Mouse (Mus musculus) retina, embryonic 14.5 days (tissue): ENCODE measurements around the gene Lgals2.
A peak's percentile ranks its signal among the peaks of the same experiment; 100 is the strongest.

ENCODE experiments used
- DNase-seq: peaks from one replicate; pipeline ENCODE4 v3.0.0-alpha.2; 2015; ENCODE audit warnings: low spot score

The Lgals2 gene

DNA sequence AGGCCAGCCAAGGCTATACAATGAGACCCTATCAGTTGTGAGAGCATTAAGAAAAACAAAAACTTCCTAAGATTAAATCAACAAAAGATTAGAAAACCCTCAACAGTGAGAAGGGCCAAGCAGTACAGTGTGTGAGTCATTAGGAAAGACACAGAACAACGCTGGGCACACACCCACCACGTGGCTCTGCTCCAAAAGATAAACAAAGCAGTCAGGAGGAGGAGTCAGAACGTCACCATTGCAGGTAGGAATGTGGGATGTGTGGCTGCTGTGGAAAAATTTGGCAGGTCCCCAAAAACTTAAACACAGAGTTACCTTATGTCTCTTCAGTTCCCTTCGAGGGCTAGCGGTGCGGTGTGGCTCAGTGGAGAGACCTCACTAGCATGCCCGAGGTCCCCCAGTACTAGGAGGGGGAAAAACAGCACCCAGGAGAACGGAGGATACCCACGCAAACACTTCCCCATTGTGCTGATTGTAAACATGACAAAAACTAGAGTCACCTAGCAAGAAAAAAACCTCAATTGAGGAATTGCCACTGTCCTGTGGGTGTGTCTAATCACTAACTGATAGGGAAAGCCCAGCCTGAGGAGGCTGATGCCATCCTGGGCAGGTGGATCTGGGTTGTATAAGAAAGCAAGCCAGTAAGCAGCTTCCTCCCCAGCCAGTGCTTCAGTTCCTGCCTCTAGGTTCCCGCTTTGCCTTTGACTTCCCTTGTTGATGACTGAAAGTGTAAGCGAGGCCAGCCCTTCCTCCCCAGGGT lies 39.8 kb downstream of the Lgals2 start:
- no peak for DNase-seq

DNA sequence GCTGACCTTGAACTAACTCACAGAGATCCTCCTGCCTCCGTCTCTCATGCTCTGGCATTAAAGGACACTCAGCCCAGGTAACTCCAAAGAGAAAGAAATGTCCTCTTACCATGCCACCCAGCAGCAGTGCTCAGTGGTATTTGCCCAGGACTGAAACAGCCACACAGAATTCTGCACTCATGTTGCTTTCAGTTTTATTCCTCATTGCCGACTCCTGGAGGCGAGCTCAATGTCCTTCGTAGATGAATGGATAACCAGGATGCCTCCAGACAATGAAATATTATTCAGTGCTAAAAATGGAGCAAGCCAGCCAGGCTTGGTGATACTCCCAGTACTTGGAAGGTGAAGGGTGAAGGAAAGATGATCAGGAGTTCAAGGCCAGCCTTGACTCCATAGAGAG lies 41.7 kb downstream of the Lgals2 start:
- DNase-seq, result no peak

DNA sequence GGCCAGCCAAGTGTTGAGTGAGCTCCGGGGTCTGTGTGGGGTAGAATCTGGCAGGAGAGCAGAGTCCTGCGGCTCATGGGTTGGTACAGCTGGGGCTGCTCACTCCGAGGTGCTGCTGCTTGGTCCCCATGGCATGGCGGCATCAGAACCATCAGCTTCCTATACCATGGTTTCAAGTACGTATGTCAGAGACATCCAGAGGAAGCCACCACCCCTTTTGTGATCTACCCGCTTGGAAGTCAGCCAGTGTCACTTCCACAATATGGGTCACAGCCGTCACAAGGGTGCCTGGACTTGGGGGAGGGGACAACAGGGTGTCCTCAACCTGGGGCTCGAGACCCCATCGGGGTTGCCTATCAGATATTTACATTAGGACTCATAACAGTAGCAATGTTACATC lies 45.2 kb downstream of the Lgals2 start:
- no peak for DNase-seq

DNA sequence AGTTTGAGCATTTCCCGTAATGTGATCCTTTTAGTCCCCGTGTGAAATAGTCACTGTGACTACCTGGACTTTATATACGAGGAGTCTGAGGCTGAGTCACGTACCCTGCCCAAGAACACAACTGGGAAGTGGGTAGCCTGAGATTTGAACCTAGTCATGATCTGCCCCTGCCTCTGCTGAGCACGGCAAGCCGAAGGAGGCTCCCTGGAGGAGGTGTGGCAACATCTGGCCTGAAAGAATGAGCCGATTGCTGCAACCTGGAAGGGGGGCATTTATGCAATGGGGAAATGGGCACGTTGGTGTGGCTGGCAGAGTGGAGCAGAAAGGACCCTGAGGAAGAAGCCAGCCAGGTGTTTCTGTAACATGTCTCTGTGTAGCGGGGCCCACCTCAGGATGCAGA lies 45.6 kb downstream of the Lgals2 start:
- DNase-seq, result no peak

DNA sequence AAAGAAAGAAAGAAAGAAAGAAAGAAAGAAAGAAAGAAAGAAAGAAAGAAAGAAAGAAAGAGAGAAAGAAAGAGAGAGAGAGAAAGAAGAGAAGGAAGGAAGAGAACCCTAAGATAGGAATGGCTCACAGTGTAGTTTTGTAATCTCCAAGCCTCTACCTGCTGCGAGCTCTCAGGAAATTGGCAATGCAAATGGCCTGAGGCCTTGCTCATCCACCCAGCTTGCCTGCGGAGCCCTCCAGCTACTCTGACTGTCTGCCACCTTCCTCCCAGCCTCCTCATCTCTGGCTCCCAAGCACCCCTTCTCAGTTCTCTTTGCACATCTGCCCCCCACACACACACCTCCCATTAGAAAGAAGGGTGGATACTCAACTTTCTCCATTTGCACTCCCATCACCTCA lies 46.3 kb downstream of the Lgals2 start:
- DNase-seq, result no peak

DNA sequence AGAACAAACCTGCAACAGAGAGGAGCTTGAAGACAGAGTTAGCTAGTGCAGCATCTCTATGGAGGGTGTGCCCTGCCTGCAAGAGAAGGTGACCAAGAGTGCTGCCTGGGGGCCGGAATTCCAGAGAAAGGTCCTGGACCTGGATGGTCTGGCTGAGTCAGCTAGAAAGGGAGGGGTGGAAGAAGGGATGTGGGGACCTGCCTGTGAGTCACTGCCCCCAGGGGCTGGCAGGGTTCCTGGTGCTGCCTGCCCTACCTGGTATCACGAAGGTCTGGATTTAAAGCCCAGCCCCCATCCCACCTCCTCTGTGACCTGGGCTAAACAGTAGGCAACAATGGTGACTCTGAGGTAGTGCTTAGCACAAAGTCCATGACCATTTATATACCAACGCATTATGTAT lies 48.2 kb downstream of the Lgals2 start:
- no peak for DNase-seq

DNA sequence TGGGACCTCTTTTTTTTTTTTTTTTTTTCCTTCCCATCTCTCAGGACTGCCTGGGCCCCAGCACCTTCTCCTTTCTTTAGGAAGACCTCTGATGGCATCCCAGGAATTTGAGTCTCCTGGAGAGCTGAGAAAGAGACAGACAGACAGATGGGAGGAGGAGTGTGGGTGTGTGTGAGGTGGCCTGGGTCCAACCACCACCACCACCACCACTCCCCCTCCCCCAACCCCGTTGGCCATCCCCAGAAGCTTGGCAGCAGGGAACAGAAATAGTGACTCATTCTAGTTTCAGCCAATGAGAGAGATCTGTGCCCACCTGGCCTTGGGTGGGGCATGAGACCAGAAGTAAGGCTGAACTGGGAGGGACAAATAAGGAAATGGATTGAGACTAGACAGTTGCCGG lies 48.7 kb downstream of the Lgals2 start:
- DNase-seq, result no peak

DNA sequence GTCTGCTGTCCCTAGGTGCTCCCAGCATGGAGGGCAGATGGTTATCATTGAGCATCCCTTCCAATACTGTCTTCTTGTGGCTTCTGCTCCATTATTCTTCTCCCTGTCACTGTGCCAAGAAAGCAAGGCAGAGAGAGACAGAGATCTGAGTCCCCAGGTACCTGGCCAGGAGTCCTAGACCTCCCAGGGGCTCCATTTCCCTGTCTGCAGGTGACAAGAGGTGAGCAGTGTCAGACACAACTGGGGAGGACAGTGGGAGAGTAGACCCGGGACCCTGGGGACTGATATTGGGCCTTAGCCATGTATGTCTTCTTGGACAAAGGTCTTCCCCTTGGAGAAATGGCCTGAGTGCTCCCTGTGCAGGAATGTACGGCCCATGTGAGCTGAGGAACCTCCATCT lies 50.0 kb downstream of the Lgals2 start:
- DNase-seq, result no peak

DNA sequence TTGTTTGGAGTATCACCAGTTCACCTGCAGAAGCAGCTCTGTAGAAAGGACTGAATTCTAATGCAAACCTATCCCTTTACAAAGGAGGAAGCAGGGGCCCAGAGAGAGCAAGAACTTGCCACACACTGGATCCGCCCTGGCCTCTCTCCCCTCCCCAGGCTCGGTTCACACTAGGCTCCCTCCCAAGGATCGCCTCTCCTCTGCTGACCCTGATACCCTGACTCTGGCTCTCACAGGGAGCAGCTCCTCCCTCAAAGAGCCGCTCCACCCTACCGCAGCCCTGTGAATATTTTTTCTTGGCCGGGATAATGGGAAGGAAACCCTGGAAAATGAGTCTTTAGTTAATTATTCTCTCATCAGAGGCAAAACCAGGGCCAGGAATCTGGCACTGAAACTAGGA lies 51.0 kb downstream of the Lgals2 start:
- no peak for DNase-seq

DNA sequence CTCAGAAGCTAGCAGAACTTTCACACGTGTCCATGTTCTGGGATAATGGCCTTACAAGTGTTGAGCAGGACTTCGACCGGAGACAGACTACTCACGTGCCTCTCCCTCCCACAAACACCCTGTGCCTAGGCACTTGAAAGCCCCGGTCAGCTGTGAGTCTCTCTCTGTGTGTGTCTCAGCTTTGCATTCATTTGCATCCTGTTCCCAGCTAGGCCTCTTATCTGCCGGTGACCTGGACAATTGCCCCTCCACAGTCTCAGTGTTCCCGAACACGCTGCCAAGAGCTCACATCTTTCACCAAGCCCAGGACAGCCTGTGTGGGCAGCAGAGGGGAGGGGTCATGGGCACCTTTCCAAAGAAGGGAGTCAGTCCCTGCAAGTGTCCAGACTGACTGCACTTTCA lies 51.8 kb downstream of the Lgals2 start:
- no peak for DNase-seq

DNA sequence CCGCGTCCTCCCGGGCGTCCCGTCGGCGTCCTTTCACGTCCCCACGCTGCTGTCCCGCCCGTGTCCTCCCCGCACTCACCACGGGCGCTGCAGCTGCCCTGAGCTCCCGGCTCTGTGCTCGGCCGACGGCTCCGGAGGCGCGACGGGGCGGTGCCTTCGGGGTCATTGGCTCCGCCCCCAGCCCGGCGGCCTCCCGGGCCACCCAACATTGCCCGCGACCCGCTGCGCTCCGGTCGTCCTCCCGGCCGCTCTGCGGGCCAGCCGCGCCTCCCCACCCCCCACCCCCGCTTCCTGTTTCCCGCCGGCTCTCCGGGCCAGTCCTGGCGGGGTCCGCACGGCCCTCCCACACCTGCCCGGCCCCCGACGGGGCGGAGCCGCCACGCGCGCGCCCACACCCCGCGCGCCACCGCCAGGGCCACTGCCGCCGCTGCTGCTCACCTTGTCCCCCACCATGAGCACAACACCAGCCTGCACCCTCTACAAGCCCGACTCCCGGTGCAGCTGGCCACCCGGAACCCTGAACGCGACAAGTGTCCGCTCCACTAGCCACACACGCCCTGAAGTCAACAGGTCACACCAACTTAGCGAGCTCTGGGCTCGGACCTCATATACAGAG lies 52.4 kb downstream of the Lgals2 start, which contains the start of gene Card10:
Card10 (minus strand) TSS at position 267 of the 616 bp plus-strand sequence.
- DNase-seq, result peak; percentile 47

DNA sequence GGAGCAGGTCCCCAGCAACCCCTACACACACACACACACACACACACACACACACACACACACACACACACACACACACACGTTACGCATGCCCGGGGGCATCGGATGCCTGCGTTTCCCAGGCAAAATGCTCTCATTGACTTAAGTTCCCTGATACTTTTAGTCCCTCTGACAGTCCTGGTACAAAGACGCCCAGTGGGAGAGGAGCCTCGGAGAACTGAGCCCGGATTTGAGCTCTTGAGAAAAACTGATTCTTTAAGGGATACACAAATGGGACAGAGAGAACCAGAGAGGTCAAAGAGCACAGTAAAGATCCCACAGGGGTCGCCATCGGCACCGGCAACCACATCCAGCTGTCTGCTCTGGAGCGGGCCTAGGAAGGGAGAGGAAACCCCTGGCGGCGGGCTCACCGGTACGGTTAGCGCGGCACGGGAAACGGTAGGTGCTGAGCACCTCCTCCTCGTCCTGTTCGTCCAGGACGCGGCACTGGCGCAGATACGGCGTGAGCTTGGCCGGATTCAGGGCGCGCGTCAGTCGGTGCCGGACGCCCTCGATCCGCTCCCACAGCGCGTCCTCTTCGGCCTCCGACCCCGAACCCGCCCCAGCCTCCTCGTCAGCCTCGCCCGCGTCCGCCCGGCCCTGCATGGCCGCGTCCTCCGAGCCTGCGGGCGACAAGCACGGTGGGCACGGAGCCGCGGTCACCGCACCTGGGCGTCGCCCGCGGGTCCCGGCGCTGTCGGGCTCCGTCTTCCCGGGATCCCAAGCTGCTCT lies 53.2 kb downstream of the Lgals2 start:
- peak; percentile 31 for DNase-seq

DNA sequence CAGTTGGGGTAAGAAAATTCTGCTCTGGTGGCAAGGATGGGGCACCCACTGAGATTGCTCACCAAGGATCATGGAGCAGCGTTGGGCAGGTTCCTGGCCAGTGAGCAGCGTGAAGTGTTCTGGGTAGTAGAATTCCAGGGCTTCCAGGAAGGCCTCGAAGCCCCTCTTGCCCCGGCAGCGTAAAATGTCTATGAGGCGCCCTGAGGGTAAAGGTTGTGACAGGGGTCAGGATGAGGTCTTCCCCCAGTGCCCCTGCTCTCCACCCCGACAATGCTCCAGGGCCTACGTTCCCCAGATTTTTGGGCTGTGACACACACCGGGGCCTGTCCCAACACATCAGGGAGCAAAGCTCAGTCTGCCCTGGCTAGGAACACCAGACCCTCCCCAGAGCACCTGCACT lies 53.8 kb downstream of the Lgals2 start:
- DNase-seq, result no peak
